Mouse (Mus musculus) lung, postnatal 0 days (tissue): ENCODE results near the gene Cmtm1.
"Not testable (repeated sequence)": the region's sequence is repeated elsewhere in the genome, so short reads cannot be mapped to it uniquely, and the experiment has no call there.

Experiments
- CTCF ChIP-seq: IDR thresholded peaks from 2 replicates; pipeline ENCODE4 v1.5.1; 2016; ENCODE audit warnings: antibody characterized with exemption, mild to moderate bottlenecking
- EP300 ChIP-seq: IDR thresholded peaks from 2 replicates; pipeline ENCODE4 v1.6.1; 2016; ENCODE audit warnings: antibody characterized with exemption, mild to moderate bottlenecking, control low read depth

- TF ChIP-seq CTCF, EP300: not testable (repeated sequence)
These were observed at the start of gene Cmtm1, which contains the start of gene Gm45711 for GRCm38 (mm10) chr8:104309441-104310155.
